ENCODE assay signal across 13 mouse cellular contexts in genomic region chr14:97558289-97558688, GRCm38 (mm10).
"Had no signal": no experiment of that assay in that cellular context is flagged by ENCODE, and none has a peak within 500 bp of the region (broad histone marks: within the 10 kb centered on the region; RNA-seq: fewer than 3 reads in every experiment).

No protein-coding gene starts in this region.

- H3K4me3 ChIP-seq: layer of hippocampus, adult 2 months; limb, embryonic 13.5 days; liver, embryonic 15.5 days; midbrain, embryonic 12.5 days; neural tube, embryonic 13.5 days had no signal

- H3K36me3 ChIP-seq: limb, embryonic 13.5 days; liver, embryonic 15.5 days; midbrain, embryonic 12.5 days; neural tube, embryonic 13.5 days had no signal

- H3K27ac ChIP-seq: layer of hippocampus, adult 2 months; limb, embryonic 13.5 days; liver, embryonic 15.5 days; midbrain, embryonic 12.5 days; neural tube, embryonic 13.5 days had no signal

- H3K9ac ChIP-seq: limb, embryonic 13.5 days; liver, embryonic 15.5 days; midbrain, embryonic 12.5 days; neural tube, embryonic 13.5 days had no signal

- DNase-seq: kidney, postnatal 4 days; lung, postnatal 14 days; right cerebral cortex, postnatal 4 days; spleen, adult 18-20 months; thymus, postnatal 36 days had no signal

- H3K9me3 ChIP-seq: limb, embryonic 13.5 days; liver, embryonic 15.5 days; midbrain, embryonic 12.5 days; neural tube, embryonic 13.5 days had no signal

- H3K27me3 ChIP-seq: limb, embryonic 13.5 days; liver, embryonic 15.5 days; midbrain, embryonic 12.5 days; neural tube, embryonic 13.5 days had no signal

- H3K4me2 ChIP-seq: limb, embryonic 13.5 days; liver, embryonic 11.5 days; liver, embryonic 15.5 days; midbrain, embryonic 12.5 days; neural tube, embryonic 13.5 days had no signal

- ATAC-seq: intestine, postnatal 0 days; midbrain, embryonic 16.5 days had no signal

- H3K4me1 ChIP-seq: limb, embryonic 13.5 days; liver, embryonic 15.5 days had no signal
